Mouse (Mus musculus): ENCODE measurements at regions not wholly inside any gene's neighbourhood (a gene's known extent, or its start where the extent isn't known, plus 50 kb on each side); places are given as distances from the start of the nearest gene placed in this dataset.

DNA sequence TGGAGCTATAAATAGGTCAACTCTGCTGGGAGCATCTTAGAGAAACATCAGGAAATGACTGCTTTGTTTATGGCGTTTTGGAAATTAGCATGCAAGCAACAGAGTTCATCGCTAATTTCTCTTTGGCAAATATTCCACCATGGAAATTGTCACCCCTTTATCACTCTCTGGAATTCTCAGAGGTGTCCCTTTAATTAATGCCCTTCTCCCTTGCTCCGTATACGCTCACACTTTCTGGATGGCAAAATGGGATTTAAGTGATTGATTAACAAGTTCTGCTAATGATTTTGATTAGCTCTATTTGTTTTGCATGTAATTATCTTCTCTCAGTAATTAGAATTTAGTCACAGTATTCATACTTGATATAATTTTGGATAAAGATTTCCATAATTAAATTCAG, 100.4 kb downstream of the Otud1 start:
- H3K27ac ChIP-seq: no peak overlapping the region
- H3K27me3 ChIP-seq (ENCODE audit: low read depth, poor library complexity, severe bottlenecking): no peaks in the 10 kb centered on the region
- H3K4me3 ChIP-seq: no peak overlapping the region
- no peak for DNase-seq (ENCODE audit: low spot score)
- 79% methylated on average over 4 of the region's 4 CpGs for WGBS
- no peaks in the 10 kb centered on the region for H3K9me3 ChIP-seq (replicated peaks)
- no peaks in the 10 kb centered on the region for H3K36me3 ChIP-seq
- no peaks in the 10 kb centered on the region for H3K4me1 ChIP-seq

DNA sequence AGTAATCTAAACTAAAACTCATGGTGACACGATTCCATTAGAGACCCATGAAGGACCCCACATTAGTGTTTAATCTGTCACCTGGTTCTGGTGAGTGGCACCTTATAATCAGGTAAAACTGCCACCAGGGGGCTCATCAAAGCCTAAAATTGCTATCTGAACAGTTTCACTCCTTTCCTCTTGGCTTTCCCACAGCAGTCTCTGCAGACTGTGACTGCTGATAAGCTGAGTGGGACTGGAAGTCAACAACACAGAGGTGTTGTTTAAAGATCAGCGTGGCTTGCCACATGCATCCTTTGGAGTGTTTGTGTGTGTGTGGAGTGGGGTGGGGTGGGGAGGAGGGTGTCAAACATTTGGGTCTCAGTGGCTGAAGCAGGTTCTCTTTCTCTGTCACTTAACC, 101.6 kb downstream of the Otud1 start:
- no peaks in the 10 kb centered on the region for H3K4me1 ChIP-seq
- DNase-seq (ENCODE audit: low spot score): no peak
- no peak overlapping the region for H3K27ac ChIP-seq
- no peaks in the 10 kb centered on the region for H3K27me3 ChIP-seq (ENCODE audit: low read depth, poor library complexity, severe bottlenecking)
- 48% methylated on average over 2 of the region's 2 CpGs for WGBS
- no peaks in the 10 kb centered on the region for H3K36me3 ChIP-seq
- no peaks in the 10 kb centered on the region for H3K9me3 ChIP-seq (replicated peaks)
- H3K4me3 ChIP-seq: no peak overlapping the region

DNA sequence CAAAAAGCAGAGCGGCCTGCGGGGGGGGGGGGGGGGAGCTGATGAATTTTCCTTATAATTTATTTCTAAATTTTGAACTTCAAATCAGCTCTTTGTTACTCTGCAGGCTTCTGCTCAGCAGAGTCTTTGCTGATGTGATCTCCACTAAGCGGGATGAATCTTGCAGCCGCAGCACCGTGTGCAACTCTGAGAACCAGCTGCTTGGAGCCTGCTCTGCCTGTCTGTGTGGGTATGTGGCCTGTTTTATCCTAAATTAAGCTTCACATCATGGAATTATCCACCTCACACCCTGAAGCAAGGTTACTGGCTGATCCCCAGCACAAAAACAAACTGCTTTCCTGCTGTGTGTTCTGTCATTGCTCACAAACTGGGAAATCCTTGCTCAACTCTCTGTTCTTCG, 102.0 kb downstream of the Otud1 start:
- H3K4me1 ChIP-seq: no peaks in the 10 kb centered on the region
- no peaks in the 10 kb centered on the region for H3K27me3 ChIP-seq (ENCODE audit: low read depth, poor library complexity, severe bottlenecking)
- no peak overlapping the region for H3K4me3 ChIP-seq
- no peaks in the 10 kb centered on the region for H3K9me3 ChIP-seq (replicated peaks)
- no peaks in the 10 kb centered on the region for H3K36me3 ChIP-seq
- DNase-seq (ENCODE audit: low spot score): no peak
- WGBS: 85% methylated on average over 5 of the region's 6 CpGs
- no peak overlapping the region for H3K27ac ChIP-seq

DNA sequence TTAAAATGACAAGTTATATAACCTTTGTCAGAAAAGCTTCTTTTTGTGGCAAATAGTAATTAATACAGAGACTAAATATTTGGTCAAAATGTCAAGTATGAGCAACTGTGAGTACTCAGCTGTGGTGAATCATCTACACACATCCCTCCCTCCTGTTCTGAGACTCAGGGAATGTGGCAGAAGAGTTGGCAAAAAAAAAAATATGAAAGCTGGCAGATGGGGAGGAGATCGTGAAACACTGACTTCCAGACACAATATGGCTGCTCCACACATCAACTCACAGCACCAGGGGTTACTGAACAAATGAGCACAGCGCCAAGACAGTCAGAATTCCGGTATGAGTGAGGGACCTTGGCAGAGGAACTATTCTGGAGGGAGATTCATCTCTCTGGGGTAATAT, 105.4 kb downstream of the Otud1 start:
- no peaks in the 10 kb centered on the region for H3K27me3 ChIP-seq (ENCODE audit: low read depth, poor library complexity, severe bottlenecking)
- no peak overlapping the region for H3K4me3 ChIP-seq
- no peaks in the 10 kb centered on the region for H3K36me3 ChIP-seq
- WGBS: 78% methylated on average over 3 of the region's 3 CpGs
- H3K27ac ChIP-seq: no peak overlapping the region
- no peaks in the 10 kb centered on the region for H3K4me1 ChIP-seq
- DNase-seq (ENCODE audit: low spot score): no peak
- no peaks in the 10 kb centered on the region for H3K9me3 ChIP-seq (replicated peaks)

DNA sequence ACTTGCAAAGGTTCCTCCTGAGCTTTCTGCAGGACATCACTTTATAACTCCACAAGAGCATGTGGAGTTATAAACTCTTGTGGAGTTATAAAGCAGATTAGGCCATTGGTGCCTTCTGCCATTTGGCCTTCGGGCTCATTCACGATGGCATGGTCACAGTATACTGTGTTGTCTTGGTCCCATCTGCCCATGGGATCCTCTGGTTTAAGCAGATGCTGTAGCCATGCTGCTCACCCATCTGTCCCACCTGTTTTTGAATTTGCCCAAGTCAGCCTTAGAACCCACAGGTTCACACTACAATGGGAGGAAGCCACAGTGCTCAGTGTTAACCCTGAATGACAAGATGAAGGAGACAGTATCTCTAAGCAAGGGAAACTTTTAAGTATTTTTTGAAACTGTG, 124.7 kb upstream of the Etl4 start:
- Histone ChIP-seq H3K4me1 (no peaks in the 10 kb centered on the region), H3K27ac (no peak overlapping the region), H3K36me3 (no peaks in the 10 kb centered on the region), H3K4me3 (no peak overlapping the region), H3K27me3 (ENCODE audit: low read depth, poor library complexity, severe bottlenecking) (no peaks in the 10 kb centered on the region), H3K9me3 (replicated peaks) (no peaks in the 10 kb centered on the region)
- DNase-seq (ENCODE audit: low spot score): no peak
- WGBS: 85% methylated on average over 2 of the region's 2 CpGs

DNA sequence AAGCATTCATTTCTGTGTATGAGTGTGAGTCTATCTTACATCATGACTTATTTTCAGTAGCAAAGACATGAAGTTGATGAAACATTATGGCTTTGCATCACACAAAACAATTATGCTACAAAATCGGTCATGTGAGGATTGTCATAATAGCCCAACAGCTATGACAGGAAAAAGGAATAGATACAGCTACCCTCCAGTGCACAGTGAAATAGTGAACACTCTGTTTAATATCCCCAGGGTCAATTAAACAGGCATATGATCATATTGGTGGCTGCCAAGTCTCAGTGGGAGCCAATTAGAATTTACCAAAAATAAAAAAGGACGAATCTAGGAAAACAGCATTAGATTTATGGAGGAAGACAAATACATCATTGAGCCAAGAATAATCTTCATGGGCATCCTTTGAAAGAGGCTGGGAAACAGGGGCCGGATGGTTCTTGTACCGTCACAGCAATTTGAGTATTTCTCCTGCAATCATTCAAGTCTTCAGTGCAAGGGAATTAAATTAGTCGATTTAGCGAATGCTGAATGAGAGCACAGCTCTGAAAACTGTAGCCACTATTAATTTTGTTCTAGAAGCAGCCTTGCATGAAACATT, 123.8 kb upstream of the Etl4 start:
- H3K27ac ChIP-seq: no peak overlapping the region
- H3K9me3 ChIP-seq (replicated peaks): no peaks in the 10 kb centered on the region
- H3K4me1 ChIP-seq: no peaks in the 10 kb centered on the region
- H3K4me3 ChIP-seq: no peak overlapping the region
- H3K27me3 ChIP-seq (ENCODE audit: low read depth, poor library complexity, severe bottlenecking): no peaks in the 10 kb centered on the region
- DNase-seq (ENCODE audit: low spot score): no peak
- H3K36me3 ChIP-seq: no peaks in the 10 kb centered on the region
- WGBS: 92% methylated on average over 6 of the region's 6 CpGs

DNA sequence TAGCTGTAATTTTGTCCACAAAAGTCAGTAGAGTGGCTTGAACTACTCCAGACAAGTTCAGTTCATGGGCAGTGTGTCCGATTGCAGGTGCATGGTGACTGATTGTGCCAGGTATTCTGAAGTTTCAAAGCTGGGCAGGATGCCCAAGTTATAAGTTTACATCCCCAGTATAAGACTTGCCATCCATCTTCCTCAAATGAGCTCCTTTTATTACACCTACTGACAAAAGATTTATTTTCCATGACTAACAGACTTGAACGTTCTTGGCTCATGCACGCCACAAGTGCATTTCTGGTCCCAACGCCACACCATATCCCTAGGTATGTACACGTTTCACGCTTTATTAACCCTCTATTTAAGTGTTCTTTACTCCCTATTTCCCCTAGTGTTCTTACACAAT, 117.4 kb upstream of the Etl4 start:
- Histone ChIP-seq H3K27me3 (ENCODE audit: low read depth, poor library complexity, severe bottlenecking) (no peaks in the 10 kb centered on the region), H3K36me3 (no peaks in the 10 kb centered on the region), H3K9me3 (replicated peaks) (no peaks in the 10 kb centered on the region), H3K27ac (no peak overlapping the region), H3K4me1 (no peaks in the 10 kb centered on the region), H3K4me3 (no peak overlapping the region)
- WGBS: 77% methylated on average over 6 of the region's 6 CpGs
- DNase-seq (ENCODE audit: low spot score): no peak

DNA sequence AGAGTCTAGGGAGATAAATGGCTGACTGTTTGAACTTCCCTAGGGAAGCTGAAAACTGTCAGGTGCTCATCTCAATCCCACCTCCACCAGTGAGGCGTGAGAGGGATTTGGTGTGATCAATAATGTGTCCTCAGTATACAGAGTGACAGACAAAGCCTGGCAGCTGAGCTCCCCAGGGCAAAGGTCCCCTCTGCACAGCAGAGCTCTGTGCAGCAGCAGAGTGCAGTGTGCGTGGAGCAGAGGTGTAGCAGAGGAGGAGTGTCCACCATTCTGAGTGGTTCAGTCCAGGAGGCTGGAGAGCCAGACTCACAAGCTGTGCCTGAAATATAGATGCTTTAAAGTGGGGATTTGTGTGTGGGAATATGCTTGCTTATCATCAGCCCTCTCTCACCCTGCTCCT, 112.8 kb upstream of the Etl4 start:
- WGBS: 37% methylated on average over 2 of the region's 2 CpGs
- H3K4me1 ChIP-seq: no peaks in the 10 kb centered on the region
- no peak for DNase-seq (ENCODE audit: low spot score)

More for the DNA sequence above, 112.8 kb upstream of the Etl4 start:
- Histone ChIP-seq H3K4me3 (no peak overlapping the region), H3K27ac (no peak overlapping the region), H3K9me3 (replicated peaks) (no peaks in the 10 kb centered on the region), H3K27me3 (ENCODE audit: low read depth, poor library complexity, severe bottlenecking) (no peaks in the 10 kb centered on the region), H3K36me3 (no peaks in the 10 kb centered on the region)
